Mouse (Mus musculus) spleen, postnatal 14 days (tissue): ENCODE results near the gene Uba3.

Experiments used
- DNase-seq, 2 experiments: peaks; one replicate each; pipeline ENCODE4 v3.0.0; 2021 to 2022; ENCODE audit warnings: low spot score in 2 of 2

The Uba3 gene

GRCm38 (mm10) chr6:97210191-97210961, 4.9 kb upstream of the Uba3 start, which contains the start of gene Arl6ip5:
Arl6ip5 (plus strand) TSS chr6:97210689.
- peak; percentile 74 to 82 for DNase-seq

- no peak for DNase-seq
These were observed 4.3 kb upstream of the Uba3 start for GRCm38 (mm10) chr6:97209751-97210150.

GRCm38 (mm10) chr6:97209201-97209600, 3.8 kb upstream of the Uba3 start:
- no peak for DNase-seq

DNA sequence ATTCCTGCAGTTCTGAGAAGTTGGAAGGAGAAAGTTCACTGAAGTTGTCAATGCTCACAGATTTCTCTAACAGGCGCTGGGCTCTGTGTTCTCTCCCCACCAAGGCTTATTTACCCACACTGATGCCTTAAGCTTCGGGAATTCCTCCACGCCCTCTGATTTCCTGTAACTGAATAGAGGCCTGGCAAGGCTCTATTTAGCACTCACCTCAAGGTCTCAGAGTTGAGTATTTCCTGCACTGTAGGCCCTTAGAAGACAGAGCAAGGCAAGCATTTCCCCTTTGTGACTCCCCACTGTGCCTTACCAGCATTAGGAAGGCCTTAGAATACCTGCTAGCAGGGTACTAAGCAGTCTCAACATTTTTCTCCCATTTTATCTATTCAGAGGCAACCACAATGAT, 3.0 kb upstream of the Uba3 start:
- no peak for DNase-seq

DNA sequence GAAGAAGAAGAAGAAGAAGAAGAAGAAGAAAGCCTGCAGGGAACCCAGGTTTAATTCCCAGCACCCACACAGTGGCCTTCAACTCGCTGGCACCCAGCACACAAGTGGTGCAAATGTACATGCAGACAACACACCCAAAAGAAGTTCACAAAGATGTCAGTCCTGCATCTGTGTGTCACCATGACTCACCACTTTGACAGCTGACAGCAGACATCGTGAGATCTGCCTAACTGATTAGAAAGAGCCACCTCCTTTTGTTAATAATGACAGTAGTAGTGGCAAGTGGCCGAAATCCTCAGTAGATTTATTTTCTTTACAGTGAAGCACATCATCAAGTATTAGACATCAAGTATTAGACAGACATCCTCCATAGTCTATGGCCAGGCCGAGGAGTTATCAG, 1.6 kb upstream of the Uba3 start:
- DNase-seq = no peak

GRCm38 (mm10) chr6:97204952-97205351, 495 bp downstream of the Uba3 start:
- peak; percentile 16 to 21 for DNase-seq

- DNase-seq = no peak
These were observed 1.1 kb downstream of the Uba3 start for GRCm38 (mm10) chr6:97204252-97204869.

GRCm38 (mm10) chr6:97202477-97202876, 3.0 kb downstream of the Uba3 start:
- no peak for DNase-seq

- DNase-seq = no peak
These were observed 5.0 kb downstream of the Uba3 start for GRCm38 (mm10) chr6:97200437-97200836.

DNA sequence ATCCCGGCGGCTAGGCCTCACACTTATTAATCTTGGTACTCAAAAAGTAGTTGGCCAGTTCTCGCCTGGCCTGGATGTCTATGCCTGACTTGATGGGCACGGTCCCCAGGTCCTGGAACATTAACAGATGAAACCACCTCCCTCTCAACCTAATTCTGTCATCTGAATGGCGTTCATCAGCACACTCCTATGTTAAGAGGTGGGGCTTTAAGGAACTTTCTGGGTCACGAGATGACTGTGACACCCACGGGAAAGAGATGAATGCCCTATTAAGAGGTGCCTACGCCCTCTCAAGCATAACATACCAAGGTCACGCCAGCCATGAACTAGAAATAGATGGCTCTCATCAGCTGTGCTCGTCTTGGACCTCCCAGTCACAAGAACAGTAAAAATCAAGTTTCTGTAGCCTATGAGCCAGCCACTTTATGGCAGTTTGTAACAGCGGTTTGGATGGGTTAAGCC, 26.0 kb downstream of the Uba3 start:
- no peak for DNase-seq

- peak; percentile 91 to 93 for DNase-seq
These were observed 26.7 kb downstream of the Uba3 start, which contains the start of gene Tmf1 for GRCm38 (mm10) chr6:97178491-97179366. Tmf1 (minus strand) TSS chr6:97179122.

DNA sequence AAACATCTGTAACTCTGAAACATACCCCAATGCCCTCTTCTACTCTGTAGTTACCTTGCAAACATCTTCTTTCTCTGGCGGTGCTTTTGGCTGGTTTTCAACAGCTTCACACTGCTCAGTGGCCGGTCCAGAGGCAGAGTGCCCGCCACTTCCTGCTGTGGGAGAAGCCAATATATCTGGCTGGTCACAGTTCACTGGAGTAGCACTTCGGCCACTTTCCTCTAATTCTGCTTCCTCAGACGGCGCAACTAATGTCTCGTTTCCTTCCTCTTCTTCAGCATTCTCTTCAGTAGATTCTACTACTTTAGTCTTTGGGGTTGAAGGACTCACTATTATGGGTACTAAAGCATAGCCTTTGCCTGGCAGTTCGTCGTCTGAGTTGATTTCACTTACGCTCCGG, 29.7 kb downstream of the Uba3 start:
- no peak for DNase-seq

DNA sequence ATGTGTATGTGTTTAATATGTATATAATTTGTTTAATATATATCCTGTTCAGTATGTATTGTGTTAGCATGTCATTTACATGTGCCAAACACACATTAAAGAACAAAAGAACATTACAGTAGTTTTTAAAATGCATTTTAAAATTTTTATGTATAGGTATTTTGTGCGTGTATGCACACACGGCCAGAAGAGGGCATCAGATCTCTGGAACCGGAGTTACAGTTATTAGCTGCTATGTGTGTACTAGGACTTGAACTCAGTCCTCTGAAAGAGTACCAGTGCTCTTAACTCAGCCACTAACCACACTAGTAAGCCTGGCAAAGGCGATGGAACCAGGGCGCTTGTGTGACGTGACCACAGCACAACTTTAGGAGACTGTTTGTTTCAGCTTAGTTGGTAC, 55.3 kb downstream of the Uba3 start:
- DNase-seq = no peak

- DNase-seq = no peak
These were observed 55.7 kb downstream of the Uba3 start for GRCm38 (mm10) chr6:97149721-97150120.

- DNase-seq = peak; percentile 57 to 62
These were observed 56.8 kb downstream of the Uba3 start, which contains the start of gene Eogt for GRCm38 (mm10) chr6:97148383-97149251. Eogt (minus strand) TSS chr6:97149182.

DNA sequence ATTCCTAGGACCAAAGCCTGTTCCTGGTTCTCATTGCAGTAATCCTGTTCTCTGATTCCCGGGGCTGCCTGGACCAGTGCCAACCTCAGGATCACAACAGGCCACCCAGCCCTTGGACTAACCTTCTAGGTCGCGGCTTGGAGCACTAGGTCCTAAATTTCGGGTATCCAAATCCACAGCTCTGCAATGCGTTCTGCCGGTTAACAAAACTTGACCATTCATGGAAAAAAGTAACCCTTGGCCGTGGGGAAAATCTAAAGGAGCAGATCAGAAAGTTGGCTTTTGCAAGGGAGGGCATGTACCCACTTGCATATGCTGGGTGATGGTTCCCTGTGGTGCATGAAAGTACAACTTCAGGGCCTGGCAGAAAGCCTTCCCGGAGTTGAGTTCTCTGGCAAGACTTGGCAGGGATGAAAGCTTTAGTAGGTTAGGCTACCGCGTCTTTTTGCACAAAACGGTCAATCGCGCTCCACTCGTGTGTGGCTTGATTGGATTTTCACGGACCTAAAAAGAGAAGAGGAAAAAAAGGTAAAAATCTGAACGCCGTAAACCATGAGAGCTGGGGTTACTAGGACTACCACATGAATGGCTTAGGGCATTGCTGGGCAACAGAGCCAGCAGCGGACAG, 57.6 kb downstream of the Uba3 start:
- no peak for DNase-seq

DNA sequence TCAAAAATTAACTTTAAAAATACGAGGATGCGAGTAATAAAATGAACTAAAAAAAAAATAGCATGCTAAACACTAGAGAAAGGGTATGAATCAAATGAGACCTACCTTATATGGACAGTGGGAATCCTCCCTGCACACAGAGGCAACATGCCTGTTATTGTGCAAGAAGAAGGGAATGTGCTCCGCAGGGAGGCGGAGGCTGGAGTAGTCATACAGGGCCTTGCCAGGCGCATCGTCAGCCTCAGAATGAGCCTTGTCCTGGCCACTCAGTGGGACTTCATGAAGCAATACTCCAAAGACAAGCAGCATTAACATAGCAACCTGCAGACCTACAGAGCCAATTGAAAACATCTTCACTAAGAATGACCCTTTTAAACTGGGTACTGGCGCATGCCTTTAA, 60.3 kb downstream of the Uba3 start:
- DNase-seq = no peak

DNA sequence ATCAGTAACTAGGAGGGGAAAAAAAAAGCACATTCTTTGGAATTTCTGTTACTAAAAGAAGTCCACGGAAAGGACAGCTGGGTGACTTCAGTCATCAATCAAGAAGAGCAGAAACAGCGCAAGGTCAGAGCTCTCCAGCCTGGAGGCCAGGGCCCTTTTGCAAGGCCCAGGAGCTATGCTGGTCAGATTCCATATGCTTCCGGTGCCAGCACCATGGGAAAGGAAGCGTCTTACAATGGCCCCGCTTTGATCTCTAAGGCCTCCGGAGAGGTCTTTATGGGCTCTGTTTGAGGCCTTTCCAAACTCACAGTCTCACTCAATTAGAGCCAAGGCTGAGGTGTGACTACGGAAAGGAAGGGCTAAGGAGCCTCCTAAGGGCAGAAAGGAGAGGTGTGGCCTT, 61.1 kb downstream of the Uba3 start:
- DNase-seq = no peak

DNA sequence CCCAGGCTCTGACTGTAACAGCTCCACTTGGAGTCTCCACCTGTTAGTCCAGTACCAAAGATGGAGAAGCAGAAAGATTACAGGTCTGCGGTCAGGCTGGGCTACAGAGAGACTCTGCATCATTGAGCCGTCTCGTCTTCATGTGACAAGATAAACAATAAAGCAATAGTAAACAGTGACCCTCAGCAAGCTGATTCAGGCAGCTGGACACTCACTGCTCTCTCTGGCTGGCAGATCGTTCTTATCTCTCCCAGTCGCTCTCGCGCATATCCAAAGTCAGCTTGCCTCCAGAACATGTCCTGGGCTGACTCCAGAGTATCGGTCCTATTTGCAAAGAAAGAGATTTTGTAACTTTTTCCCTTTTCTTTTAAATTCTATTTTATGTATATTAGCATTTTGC, 62.8 kb downstream of the Uba3 start:
- no peak for DNase-seq

GRCm38 (mm10) chr6:97141811-97142210, 63.6 kb downstream of the Uba3 start:
- DNase-seq = no peak
